Mouse (Mus musculus) thymus, adult 2 months (tissue): ENCODE results near the gene Uox.

Source experiments
- CTCF ChIP-seq: fragments of 200-500 bp; IDR thresholded peaks from 2 replicates; pipeline ENCODE4 v1.5.1; 2012; ENCODE audit warnings: mild to moderate bottlenecking, control low read depth, low read length, moderate library complexity, borderline replicate concordance; ENCODE audit not compliant: control insufficient read depth, poor library complexity, insufficient read depth; ENCODE audit errors: extremely low read depth
- POLR2A ChIP-seq: fragments of 200-500 bp; IDR thresholded peaks from 2 replicates; pipeline ENCODE4 v1.6.1; 2012; ENCODE audit warnings: mild to moderate bottlenecking, low read length, control low read depth, moderate library complexity; ENCODE audit not compliant: control insufficient read depth, poor library complexity, insufficient read depth; ENCODE audit errors: extremely low read depth

- no peak for TF ChIP-seq CTCF
- no peak for TF ChIP-seq POLR2A
Measured at GRCm38 (mm10) chr3:146565065-146565411, 5.2 kb upstream of the Uox start.
